Mouse (Mus musculus) midbrain, embryonic 16.5 days (tissue): Measurements from ENCODE around the gene Dsp. TPM values are rescaled to one million over a fixed set of nuclear protein-coding genes. Genes with fewer than 3 reads are reported as not detected.

ENCODE experiments used
- ATAC-seq: fragments of 200-750 bp; cut with Nextera tagmentation; 2 replicates; pipeline ENCODE4 v1.8.0; 2017; ENCODE audit warnings: moderate TSS enrichment
- H3K27ac ChIP-seq: fragments of 300-500 bp; sonication (generic); 2 replicates; pipeline ENCODE4 v1.5.1; 2014; ENCODE audit warnings: mild to moderate bottlenecking, low read length, mixed read lengths
- H3K27me3 ChIP-seq: fragments of 300-500 bp; sonication (generic); 2 replicates; pipeline ENCODE4 v1.6.1; 2014; ENCODE audit warnings: low read depth, low read length, mixed read lengths; ENCODE audit not compliant: control insufficient read depth, insufficient read depth
- H3K36me3 ChIP-seq: fragments of 300-500 bp; sonication (generic); 2 replicates; pipeline ENCODE4 v1.6.1; 2014; ENCODE audit warnings: mild to moderate bottlenecking, low read length, moderate library complexity, mixed read lengths; ENCODE audit not compliant: control insufficient read depth, insufficient read depth
- H3K4me1 ChIP-seq: fragments of 300-500 bp; sonication (generic); 2 replicates; pipeline ENCODE4 v1.6.1; 2014; ENCODE audit warnings: mild to moderate bottlenecking, low read length, mixed read lengths; ENCODE audit not compliant: control insufficient read depth, insufficient read depth
- H3K4me2 ChIP-seq: fragments of 300-500 bp; sonication (generic); 2 replicates; pipeline ENCODE4 v1.6.1; 2014; ENCODE audit warnings: mild to moderate bottlenecking, low read length, mixed read lengths
- H3K4me3 ChIP-seq: fragments of 300-500 bp; sonication (generic); 2 replicates; pipeline ENCODE4 v1.5.1; 2014; ENCODE audit warnings: low read depth, mild to moderate bottlenecking, low read length, moderate library complexity, mixed read lengths
- H3K9ac ChIP-seq: fragments of 300-500 bp; sonication (generic); 2 replicates; pipeline ENCODE4 v1.6.1; 2014; ENCODE audit warnings: low read depth, low read length, mixed read lengths
- H3K9me3 ChIP-seq: fragments of 300-500 bp; sonication (generic); replicated peaks from 2 replicates; pipeline ENCODE4 v1.6.1; 2014; ENCODE audit warnings: mild to moderate bottlenecking, low read length, mixed read lengths; ENCODE audit not compliant: control insufficient read depth, poor library complexity, severe bottlenecking
- WGBS: fragments of 180-500 bp; shearing (Covaris S2); extraction: QIAGEN DNeasy Blood & Tissue Kit; methylation state at CpG from one replicate; pipeline ENCODE4 v1.1.7; 2014; 5-methylcytosine and 5-hydroxymethylcytosine counted together
- polyA plus RNA-seq: library from polyadenylated mRNA; unstranded; fragments of >200 nt; fragmentation: Nextera tagmentation; extraction: Ambion mirVana; gene quantifications from 2 replicates; pipeline ENCODE4 v1.2.1, GENCODE M21; 2015

Dsp gene
- polyA plus RNA-seq, 1 experiment from 2014 or later: 0.11 TPM

DNA sequence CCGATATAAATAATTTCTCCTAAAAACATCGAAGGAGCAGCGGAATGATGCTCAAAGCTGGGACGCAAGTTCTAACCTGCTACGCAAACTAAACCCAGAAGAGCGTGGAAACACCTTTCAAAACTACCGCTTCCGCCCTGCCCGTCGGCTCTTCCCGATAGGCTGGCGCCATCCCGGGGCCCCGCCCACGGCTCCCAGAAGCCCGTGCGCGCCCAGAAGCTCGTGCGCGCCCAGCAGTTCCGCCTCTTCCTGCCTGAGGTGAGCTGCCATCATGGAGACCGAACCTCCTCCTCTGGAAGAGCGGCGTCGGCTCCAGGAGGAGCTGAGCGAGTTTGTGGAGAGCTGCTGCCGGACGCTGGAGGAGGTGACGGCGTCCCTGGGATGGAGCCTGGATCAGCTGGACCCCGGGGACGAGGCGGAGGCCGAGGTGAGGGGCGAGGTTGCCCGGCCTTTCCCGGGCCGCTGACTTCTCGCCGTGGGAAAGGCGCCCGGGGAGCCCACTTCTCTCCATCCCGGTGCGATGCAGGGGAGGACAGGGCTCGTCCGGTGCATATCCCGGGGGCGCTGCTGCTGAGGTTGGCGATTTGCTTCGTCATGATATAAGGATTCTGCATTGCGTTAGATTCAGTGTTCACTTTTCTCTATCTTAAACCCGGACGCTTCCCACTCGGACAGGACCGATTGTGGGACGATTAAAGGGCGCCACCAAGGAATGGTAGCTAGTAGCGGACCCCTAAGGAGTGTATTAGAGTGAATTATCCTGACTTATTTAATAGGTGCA, 53.8 kb downstream of the Dsp start, which contains the start of gene Snrnp48:
Gene Snrnp48 (plus strand): TSS at position 237 of the 781 bp plus-strand sequence.
- Histone ChIP-seq H3K9ac (peak within 1 kb of the TSS; percentile 94), H3K4me3 (peak within 1 kb of the TSS; percentile 90), H3K9me3 (no peaks in the 10 kb centered on the region), H3K36me3 (no peaks in the 10 kb centered on the region), H3K27ac (peak within 1 kb of the TSS; percentile 93), H3K27me3 (0 out of 2 replicates have a peak, but pooled peaks cover 2% of the 10 kb centered on the region), H3K4me2 (peak within 1 kb of the TSS; percentile 67), H3K4me1 (peaks cover 19% of the 10 kb centered on the region)
- ATAC-seq: peak; percentile 100
- under 1% methylated on average over 59 of the region's 59 CpGs for WGBS

DNA sequence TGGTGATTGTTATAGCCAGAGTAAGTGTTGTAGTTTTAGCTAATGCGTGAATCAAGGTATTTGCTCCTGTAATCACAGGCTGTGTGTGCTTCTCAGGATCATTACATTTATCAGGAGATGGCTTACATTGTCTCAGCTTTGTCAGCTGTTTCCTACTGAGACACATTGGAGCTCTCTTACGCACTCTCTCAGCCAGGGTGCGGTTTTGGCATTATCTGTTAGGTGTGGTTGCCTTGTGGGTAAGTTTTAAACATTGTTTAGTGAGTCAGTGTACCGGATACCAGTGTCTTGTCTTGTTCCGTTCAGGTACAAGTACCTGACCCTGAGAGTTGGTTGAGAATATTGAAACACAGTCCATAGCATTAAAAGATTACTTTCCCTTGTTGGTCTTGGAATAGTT, 60.0 kb downstream of the Dsp start:
- no peak for ATAC-seq
- 94% methylated on average over 5 of the region's 5 CpGs for WGBS
- peaks cover 8% of the 10 kb centered on the region for H3K4me1 ChIP-seq
- no peak overlapping the region for H3K4me2 ChIP-seq
- H3K36me3 ChIP-seq: peaks cover 19% of the 10 kb centered on the region; the same call in 1 of the 2 replicates
- no peaks in the 10 kb centered on the region for H3K27me3 ChIP-seq
- H3K4me3 ChIP-seq: no peak overlapping the region
- H3K9me3 ChIP-seq: no peaks in the 10 kb centered on the region
- H3K9ac ChIP-seq: no peak overlapping the region
- no peak overlapping the region for H3K27ac ChIP-seq

DNA sequence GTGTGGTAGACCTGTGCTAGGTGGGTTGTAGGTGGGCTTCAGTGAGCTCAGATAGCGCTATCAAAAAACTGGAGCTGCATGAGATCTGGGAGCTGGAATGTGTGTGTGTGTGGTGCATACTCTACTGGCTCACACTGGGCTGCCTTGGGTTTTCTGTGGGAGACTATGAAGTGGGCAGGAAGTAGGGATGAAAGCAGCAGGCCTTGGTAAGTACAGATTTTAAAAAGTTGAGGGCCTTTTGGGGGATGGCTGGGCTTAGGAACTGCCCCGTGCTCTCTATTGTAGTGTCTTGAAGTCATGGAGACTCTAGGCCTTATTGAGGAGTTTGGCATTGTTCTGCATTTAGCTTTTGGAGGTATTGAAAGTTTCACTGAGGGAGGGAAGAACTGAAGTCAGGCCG, 67.6 kb downstream of the Dsp start:
- H3K4me2 ChIP-seq: no peak overlapping the region
- WGBS: 86% methylated on average over 3 of the region's 3 CpGs
- no peak overlapping the region for H3K9ac ChIP-seq
- no peak for ATAC-seq
- H3K4me1 ChIP-seq: no peaks in the 10 kb centered on the region
- H3K9me3 ChIP-seq: no peaks in the 10 kb centered on the region
- H3K4me3 ChIP-seq: no peak overlapping the region
- H3K27ac ChIP-seq: no peak overlapping the region
- peaks cover 26% of the 10 kb centered on the region for H3K36me3 ChIP-seq
- H3K27me3 ChIP-seq: no peaks in the 10 kb centered on the region

DNA sequence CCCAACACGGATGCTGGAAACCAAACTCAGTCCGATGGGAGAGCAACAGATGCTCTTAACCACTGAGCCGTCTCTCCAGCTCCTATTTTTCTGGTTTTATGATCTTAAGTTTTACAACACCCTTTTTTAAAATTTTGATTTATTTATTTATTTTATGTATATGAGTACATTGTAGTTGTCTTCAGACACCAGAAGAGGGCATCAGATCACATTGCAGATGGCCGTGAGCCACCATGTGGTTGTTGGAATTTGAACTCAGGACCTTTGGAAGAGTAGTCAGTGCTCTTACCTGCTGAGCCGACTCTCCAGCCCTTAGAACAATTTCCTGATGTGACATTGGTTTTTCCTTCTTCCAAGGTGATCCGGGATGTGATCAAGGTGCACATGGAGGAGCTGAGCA, 69.2 kb downstream of the Dsp start:
- Histone ChIP-seq H3K4me3 (no peak overlapping the region), H3K9me3 (no peaks in the 10 kb centered on the region), H3K36me3 (peaks cover 38% of the 10 kb centered on the region), H3K27me3 (no peaks in the 10 kb centered on the region), H3K4me2 (no peak overlapping the region), H3K4me1 (no peaks in the 10 kb centered on the region), H3K9ac (no peak overlapping the region), H3K27ac (no peak overlapping the region)
- no peak for ATAC-seq
- WGBS: 95% methylated on average over 6 of the region's 6 CpGs

DNA sequence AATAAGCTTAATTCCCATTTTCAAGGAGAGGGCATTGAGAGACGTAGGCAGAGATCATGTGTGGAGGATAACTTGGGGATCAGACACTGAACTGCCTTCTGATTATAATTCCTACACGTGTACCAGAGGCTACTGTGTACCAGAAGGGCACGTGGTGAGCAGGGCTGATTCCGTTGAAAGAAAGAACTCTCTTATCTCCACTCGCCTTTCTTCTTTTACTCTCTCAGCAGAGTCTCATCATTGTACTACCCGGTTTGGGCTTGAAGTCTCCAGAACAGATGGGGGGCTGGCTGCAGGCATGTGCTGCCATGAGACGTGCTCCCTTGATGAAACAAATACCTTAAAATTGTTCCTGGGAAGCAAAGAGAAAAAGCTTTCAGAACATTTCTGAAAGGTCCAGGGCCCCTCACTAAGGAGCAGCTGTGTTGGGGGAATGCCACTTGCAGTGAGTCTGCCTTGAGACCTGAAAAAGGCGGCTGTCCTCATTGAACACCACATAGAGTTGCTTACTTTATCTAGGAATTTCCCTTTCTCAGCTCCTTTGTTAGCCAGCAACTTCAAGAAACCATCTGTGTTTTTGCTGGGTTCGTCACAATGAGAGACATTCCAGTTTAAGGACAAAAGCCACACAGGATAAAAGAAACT, 79.2 kb downstream of the Dsp start:
- H3K27ac ChIP-seq: no peak overlapping the region
- H3K36me3 ChIP-seq: peaks cover 7% of the 10 kb centered on the region
- H3K4me3 ChIP-seq: no peak overlapping the region
- no peaks in the 10 kb centered on the region for H3K27me3 ChIP-seq
- no peaks in the 10 kb centered on the region for H3K4me1 ChIP-seq
- 58% methylated on average over 9 of the region's 9 CpGs for WGBS
- no peaks in the 10 kb centered on the region for H3K9me3 ChIP-seq
- H3K9ac ChIP-seq: no peak overlapping the region
- ATAC-seq: peak; percentile 57; the same call in 1 of the 2 replicates
- H3K4me2 ChIP-seq: no peak overlapping the region

DNA sequence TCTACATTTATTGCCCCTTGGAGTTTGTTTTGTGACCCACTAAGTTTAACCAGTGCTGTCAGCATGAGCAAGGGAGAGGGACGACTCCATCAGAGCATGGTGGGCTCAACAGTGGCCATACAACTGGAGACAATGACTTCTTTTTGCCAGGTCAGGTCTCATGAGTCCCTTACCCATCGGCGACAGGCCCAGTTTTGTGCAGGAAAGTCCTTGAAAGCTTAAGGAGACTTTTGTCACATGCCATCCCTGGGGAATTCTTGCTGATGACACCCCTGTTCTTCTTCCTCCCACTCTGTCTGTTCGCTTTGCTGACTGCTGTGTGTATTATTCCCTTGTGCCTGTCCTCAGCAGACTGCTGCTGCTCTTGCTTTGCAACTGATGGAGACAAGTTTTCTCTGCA, 81.3 kb downstream of the Dsp start:
- peaks cover 6% of the 10 kb centered on the region for H3K36me3 ChIP-seq
- H3K4me3 ChIP-seq: no peak overlapping the region
- H3K9ac ChIP-seq: no peak overlapping the region
- no peaks in the 10 kb centered on the region for H3K9me3 ChIP-seq
- no peaks in the 10 kb centered on the region for H3K27me3 ChIP-seq
- no peaks in the 10 kb centered on the region for H3K4me1 ChIP-seq
- no peak for ATAC-seq
- no peak overlapping the region for H3K27ac ChIP-seq
- H3K4me2 ChIP-seq: no peak overlapping the region
- WGBS: 87% methylated on average over 4 of the region's 4 CpGs

DNA sequence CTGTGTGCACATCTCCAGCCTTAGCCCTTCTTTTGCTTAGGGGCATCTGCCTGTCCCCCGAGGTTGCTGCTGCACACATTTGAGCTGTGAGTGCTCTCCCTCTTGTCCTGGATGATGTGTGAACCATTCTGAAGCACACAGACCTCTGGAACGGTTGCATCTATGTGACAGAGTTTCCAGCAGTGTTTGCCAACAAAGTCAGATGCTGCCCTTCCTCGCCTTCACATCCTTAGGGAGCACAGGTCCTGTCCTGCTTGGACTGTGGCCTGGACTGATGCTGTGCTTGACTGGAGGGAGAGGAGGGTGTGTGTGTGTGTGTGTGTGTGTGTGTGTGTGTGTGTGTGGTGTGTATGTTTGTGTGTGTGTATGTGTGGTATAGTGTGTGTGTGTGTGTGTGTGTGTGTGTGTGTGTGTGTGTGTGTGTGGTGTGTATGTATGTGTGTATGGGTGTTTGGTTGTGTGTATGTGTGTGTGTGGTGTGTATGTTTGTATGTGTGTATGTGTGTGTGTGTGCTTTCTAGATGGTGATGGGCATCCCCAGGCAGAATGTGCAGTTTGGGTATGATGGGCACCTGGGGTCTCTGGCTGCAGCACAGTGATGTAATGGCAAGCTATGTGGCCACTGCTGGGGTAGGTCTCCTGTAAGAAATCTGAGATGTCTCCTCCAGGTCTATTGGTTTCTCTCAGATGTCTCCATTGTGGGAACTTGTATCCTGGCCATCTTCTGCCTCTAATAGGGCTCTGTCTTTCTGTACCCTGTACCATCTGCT, 81.9 kb downstream of the Dsp start:
- Histone ChIP-seq H3K4me2 (no peak overlapping the region), H3K9me3 (no peaks in the 10 kb centered on the region), H3K27me3 (no peaks in the 10 kb centered on the region), H3K9ac (no peak overlapping the region), H3K36me3 (peaks cover 6% of the 10 kb centered on the region), H3K4me3 (no peak overlapping the region), H3K27ac (no peak overlapping the region), H3K4me1 (no peaks in the 10 kb centered on the region)
- 78% methylated on average over 3 of the region's 3 CpGs for WGBS
- no peak for ATAC-seq

DNA sequence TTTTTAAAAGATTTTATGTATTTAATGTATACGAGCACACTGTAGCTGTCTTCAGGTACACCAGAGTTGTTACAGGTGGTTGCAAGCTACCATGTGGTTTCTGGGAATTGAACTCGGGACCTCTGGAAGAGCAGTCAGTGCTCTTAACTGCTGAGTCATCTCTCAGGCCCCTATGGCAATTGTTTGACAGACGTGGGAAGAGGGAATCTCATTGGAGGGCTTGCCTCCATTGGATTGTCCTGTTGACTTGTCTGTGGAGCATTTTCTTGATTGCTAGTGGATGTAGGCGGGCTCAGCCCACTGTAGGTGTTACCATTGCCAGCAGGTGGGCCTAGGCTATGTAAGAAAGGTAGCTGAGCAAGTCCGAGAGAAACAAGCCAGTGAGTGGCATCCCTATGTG, 83.6 kb downstream of the Dsp start:
- Histone ChIP-seq H3K36me3 (no peaks in the 10 kb centered on the region), H3K27me3 (no peaks in the 10 kb centered on the region), H3K4me1 (no peaks in the 10 kb centered on the region), H3K9me3 (no peaks in the 10 kb centered on the region), H3K9ac (no peak overlapping the region), H3K27ac (no peak overlapping the region), H3K4me3 (no peak overlapping the region), H3K4me2 (no peak overlapping the region)
- ATAC-seq: no peak
- 82% methylated on average over 5 of the region's 5 CpGs for WGBS

DNA sequence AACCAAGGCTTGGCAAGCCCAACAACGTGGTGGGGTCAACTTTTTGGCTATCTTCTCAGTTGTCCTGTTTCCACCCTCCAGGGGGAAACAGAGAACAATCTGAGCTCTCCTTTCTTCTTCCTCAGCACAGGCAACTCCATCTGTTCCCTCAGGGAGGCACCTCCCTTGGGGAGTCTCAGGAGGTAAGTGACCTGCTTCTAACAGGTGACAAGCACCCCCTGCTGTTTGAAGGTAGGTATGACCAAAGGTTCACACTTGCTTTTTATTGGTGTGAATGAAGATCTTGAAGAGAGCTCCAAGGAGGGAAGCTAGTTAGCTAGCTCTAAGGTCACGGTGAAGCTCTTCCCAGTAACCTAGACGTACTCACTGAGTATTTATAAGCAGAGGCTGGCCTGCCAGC, 84.3 kb downstream of the Dsp start:
- H3K4me2 ChIP-seq: no peak overlapping the region
- ATAC-seq: no peak
- H3K27ac ChIP-seq: no peak overlapping the region
- no peaks in the 10 kb centered on the region for H3K4me1 ChIP-seq
- WGBS: 76% methylated on average over 3 of the region's 3 CpGs
- H3K9me3 ChIP-seq: no peaks in the 10 kb centered on the region
- H3K36me3 ChIP-seq: no peaks in the 10 kb centered on the region
- no peaks in the 10 kb centered on the region for H3K27me3 ChIP-seq
- no peak overlapping the region for H3K9ac ChIP-seq
- no peak overlapping the region for H3K4me3 ChIP-seq
